Mouse (Mus musculus): ENCODE results near the gene Trak1.
"Not testable (repeated sequence)": the region's sequence is repeated elsewhere in the genome, so short reads cannot be mapped to it uniquely, and the experiment has no call there.

Gene Trak1

DNA sequence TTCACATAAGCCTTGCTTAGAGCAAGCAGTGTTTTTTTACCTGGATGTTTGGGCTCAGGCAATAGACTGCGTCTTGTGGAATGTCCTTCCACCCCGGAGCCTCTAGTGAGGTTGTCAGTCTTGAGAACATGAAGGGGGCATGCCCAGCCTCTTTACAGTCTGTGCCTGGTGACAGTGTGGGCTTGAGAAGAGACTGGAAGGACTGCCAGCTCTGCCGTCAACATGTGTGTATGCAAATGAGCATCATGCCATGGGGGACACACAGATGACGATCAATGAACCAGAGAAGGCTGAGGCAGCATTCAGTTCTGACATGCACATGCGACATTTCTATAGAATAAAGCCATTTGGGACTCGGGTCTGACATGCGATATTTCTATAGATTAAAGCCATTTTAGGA lies 132.3 kb downstream of the Trak1 start:
- no peak for DNase-seq (ENCODE audit: low spot score in 2 of 2)

GRCm38 (mm10) chr9:121430379-121430778 lies 133.1 kb downstream of the Trak1 start:
- DNase-seq (ENCODE audit: low spot score in 2 of 2): no peak

- DNase-seq (ENCODE audit: low spot score in 2 of 2): no peak
Measured at GRCm38 (mm10) chr9:121433745-121434528, 136.6 kb downstream of the Trak1 start.

DNA sequence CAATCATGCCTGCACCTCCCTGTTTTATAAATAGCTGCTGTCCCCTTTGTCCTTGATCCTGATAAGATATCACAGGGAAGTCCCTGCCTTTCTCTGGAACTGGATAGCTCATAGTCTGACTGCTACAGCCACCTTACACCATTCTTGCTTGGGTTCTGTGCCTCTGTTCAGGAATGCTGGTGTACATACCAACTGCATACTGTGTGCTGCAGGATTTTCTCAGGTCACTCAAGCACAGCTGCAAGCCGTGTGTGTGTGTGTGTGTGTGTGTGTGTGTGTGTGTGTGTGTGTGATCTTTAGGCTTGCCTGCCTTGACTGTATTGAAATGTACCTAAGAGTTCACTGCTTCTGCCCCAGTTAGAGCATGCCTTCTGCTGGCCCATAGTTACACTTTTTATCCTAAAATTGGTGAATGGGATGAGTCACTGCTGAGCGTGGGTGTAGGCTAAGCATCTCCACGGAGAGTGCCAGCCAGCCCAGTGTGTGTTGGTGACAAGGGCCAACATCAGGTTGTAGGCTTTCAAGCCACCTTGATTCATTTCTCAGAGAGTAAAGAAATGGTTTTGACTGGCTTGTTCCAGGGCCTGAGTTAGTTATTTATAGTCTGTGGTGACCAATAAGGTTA lies 138.1 kb downstream of the Trak1 start:
- no peak for DNase-seq (ENCODE audit: low spot score in 2 of 2)

DNA sequence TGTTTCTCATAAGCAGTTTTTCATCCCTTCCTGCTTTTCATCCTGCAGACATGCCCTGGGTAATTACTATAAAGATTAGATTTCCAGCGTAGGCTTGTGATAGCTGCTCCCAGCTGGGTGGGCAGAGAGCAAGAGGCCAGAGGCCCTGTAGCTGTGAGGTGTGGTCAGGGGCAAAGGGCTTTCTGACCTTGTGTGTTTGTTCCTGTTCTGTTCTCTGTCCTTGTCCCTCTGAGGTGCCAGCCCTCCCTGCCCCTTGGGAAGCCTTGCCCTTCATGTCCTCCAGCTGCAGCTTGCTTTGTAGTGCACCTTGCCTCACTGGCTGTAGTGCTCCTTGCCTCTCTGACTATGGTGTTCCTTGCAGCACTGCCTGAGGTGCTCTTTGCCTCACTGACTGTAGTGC lies 139.2 kb downstream of the Trak1 start:
- DNase-seq (ENCODE audit: low spot score in 2 of 2): no peak

- DNase-seq (ENCODE audit: low spot score in 2 of 2): no peak
Measured at GRCm38 (mm10) chr9:121442145-121442544, 144.8 kb downstream of the Trak1 start.

GRCm38 (mm10) chr9:121443696-121444366 lies 146.5 kb downstream of the Trak1 start:
- DNase-seq (ENCODE audit: low spot score in 2 of 2): no peak

- DNase-seq (ENCODE audit: low spot score in 2 of 2): no peak
Measured at GRCm38 (mm10) chr9:121444367-121444707, 147.0 kb downstream of the Trak1 start.

GRCm38 (mm10) chr9:121445364-121445763 lies 148.1 kb downstream of the Trak1 start:
- no peak for DNase-seq (ENCODE audit: low spot score in 2 of 2)

DNA sequence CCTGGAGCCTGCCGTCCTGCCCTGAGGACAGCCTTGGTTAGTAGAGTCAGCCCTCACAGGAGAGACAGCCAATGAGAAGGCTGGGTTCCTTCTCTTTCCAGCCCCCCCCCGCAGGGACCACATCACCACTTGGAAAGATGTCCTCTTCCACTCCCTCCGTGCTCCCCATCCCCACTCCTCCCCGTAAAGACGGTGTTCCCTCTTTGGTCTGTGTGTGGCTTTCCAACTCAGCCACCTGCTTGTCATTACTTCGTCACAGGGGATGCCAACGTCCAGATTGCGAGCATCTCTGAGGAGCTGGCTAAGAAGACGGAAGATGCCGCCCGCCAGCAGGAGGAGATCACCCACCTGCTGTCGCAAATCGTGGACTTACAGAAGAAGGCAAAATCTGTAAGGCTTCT lies 149.1 kb downstream of the Trak1 start:
- DNase-seq (ENCODE audit: low spot score in 2 of 2): no peak

DNA sequence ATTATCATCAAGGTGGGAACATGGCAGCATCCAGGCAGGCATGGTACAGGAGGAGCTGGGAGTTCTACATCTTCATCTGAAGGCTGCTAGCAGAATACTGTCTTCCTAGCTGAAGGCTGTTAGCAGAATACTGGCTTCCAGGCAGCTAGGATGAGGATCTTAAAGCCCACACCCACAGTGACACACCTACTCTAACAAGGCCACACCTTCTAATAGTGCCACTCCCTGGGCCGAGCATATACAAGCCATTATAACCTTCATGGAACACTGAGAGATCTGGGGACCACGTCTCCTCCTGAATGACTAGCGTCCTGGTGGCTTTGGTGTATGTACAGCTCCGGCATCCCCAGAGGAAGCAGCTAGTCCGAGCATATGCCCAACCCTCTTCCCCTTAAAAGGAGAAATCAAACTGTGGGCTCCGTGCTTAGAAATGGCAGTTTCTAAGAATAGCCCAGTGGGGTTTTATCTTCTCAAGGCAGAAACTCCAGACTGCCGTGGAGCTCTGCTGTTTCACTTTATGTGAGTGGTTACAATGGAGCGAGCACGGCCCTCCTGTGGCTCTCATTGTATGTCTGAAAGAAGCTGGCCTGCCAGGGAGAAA lies 155.1 kb downstream of the Trak1 start:
- DNase-seq (ENCODE audit: low spot score in 2 of 2): not testable (repeated sequence)

- no peak for DNase-seq (ENCODE audit: low spot score in 2 of 2)
Measured at GRCm38 (mm10) chr9:121454891-121455290, 157.6 kb downstream of the Trak1 start.

- DNase-seq (ENCODE audit: low spot score in 2 of 2): peak in 1 of 2 experiments; percentile 27
Measured at GRCm38 (mm10) chr9:121456739-121457515, 159.6 kb downstream of the Trak1 start.

DNA sequence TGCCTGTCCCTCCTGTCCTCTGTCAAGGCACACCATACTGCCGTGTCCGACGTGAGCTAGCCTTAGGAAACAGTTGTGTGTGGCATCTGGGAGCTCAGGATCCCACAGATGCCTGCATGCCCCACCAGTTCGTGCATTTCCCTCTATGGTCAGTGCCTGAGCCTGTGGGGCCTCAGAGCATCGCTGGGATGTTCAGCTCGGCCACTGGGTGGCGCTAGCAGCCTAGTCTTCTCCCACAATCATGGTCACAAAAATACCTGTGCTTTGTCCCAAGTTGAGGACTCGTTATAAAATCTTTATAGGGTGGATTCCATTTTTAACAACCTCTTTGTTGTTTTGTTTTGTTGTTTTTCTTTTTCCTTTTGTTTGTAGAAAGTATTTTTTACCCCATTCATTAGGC lies 161.2 kb downstream of the Trak1 start:
- no peak for DNase-seq (ENCODE audit: low spot score in 2 of 2)

GRCm38 (mm10) chr9:121459950-121460349 lies 162.6 kb downstream of the Trak1 start:
- DNase-seq (ENCODE audit: low spot score in 2 of 2): no peak

DNA sequence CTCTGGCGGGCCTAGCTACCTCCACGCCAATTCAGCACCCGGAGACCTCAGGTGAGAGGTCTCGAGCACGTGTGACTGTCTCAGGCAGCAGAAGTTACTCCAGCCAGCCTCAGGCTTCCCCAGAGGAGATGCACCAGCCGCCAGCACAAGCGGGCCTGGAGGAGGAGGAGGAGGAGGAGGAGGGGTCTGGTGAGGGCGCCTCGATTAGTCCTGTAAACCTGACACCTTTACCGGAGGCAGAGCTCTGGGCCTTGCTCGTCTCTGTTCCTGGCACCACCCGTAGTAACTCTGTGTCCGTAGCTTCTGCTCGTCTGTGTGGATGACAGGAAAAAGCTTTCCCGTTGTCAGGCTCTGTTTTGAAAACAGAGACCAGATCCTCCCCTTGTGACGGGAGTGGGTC lies 163.2 kb downstream of the Trak1 start:
- no peak for DNase-seq (ENCODE audit: low spot score in 2 of 2)

DNA sequence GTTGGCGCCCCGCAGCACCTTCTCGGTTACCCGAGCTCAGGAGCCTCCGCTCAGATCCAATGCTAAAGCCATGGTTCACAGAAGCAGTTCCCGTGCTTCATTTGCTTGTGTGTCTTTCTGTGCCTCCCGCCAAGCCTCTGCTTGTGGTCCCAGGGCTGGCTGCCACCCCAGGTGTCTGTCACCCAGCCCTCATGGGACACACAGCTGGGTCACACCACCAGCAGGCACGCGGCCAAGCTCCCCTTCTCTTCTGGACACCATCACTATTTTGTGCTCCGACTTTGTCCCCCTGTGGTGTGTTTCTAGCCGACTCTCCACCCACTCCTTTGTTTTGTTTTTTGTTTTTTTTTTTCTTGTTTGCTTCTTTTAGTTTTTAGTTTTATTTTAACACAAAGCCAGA lies 170.2 kb downstream of the Trak1 start:
- DNase-seq (ENCODE audit: low spot score in 2 of 2): peak in 1 of 2 experiments; percentile 10

- no peak for DNase-seq (ENCODE audit: low spot score in 2 of 2)
Measured at GRCm38 (mm10) chr9:121469711-121470110, 172.4 kb downstream of the Trak1 start.

GRCm38 (mm10) chr9:121474771-121475170 lies 177.5 kb downstream of the Trak1 start:
- DNase-seq (ENCODE audit: low spot score in 2 of 2): no peak

- DNase-seq (ENCODE audit: low spot score in 2 of 2): no peak
Measured at GRCm38 (mm10) chr9:121475488-121476452, 178.5 kb downstream of the Trak1 start.
